Mouse (Mus musculus): Measurements from ENCODE around the gene Gm8246. TPM values are rescaled to one million over a fixed set of nuclear protein-coding genes. Genes with fewer than 3 reads are reported as not detected.
"Not testable (repeated sequence)": the region's sequence is repeated elsewhere in the genome, so short reads cannot be mapped to it uniquely, and the experiment has no call there.

The Gm8246 gene
- not detected for total RNA-seq (2021)
- long read RNA-seq, result 0 reads

- DNase-seq (ENCODE audit: low spot score in 2 of 2), result not testable (repeated sequence)
These were observed at the start of gene Gm8246 for GRCm38 (mm10) chr14:5477730-5478129. Gm8246 (minus strand) TSS chr14:5477830.

- not testable (repeated sequence) for DNase-seq (ENCODE audit: low spot score in 2 of 2)
These were observed 23.7 kb upstream of the Gm8246 start, which contains the start of gene Gm3488 for GRCm38 (mm10) chr14:5501374-5501773. Gm3488 (plus strand) TSS chr14:5501674.

GRCm38 (mm10) chr14:5483907-5484306 lies 6.3 kb upstream of the Gm8246 start, which contains the start of gene Gm3187:
Gm3187 (plus strand) TSS chr14:5484207.
- DNase-seq (ENCODE audit: low spot score in 2 of 2), result peak in 1 of 2 experiments; percentile 0

- not testable (repeated sequence) for DNase-seq (ENCODE audit: low spot score in 2 of 2)
These were observed 17.2 kb downstream of the Gm8246 start for GRCm38 (mm10) chr14:5460469-5460868.

- DNase-seq (ENCODE audit: low spot score in 2 of 2), result not testable (repeated sequence)
These were observed 22.3 kb downstream of the Gm8246 start, which contains the start of gene Gm3194 for GRCm38 (mm10) chr14:5455367-5455766. Gm3194 (minus strand) TSS chr14:5455467.

Other genes with a start within 250 kb of the Gm8246 start
- gene Gm3526, start 217.2 kb downstream of the Gm8246 start, total RNA-seq (2021), result not detected
- not detected for gene Gm3542, start 142.9 kb downstream of the Gm8246 start, total RNA-seq (2021)
- not detected for gene Gm3500, start 88.8 kb downstream of the Gm8246 start, total RNA-seq (2021)
- gene Gm3194, start 22.4 kb downstream of the Gm8246 start, total RNA-seq (2021), result 1 to 10 TPM; 7.2 to 7.7 TPM
- gene Gm3187, start 6.4 kb upstream of the Gm8246 start, total RNA-seq (2021), result not detected
- gene Gm3488, start 23.8 kb upstream of the Gm8246 start, total RNA-seq (2021), result 1 to 10 TPM; 3.9 to 4.1 TPM
- gene Gm3532, start 60.7 kb upstream of the Gm8246 start, total RNA-seq (2021), result not detected
- gene Gm8265, start 155.2 kb upstream of the Gm8246 start, total RNA-seq (2021), result 1 to 10 TPM in 1 of 2 experiments, not detected in 1; 1.1 TPM
- not detected for gene Gm9603, start 209.6 kb upstream of the Gm8246 start, total RNA-seq (2021)